Mouse (Mus musculus): ENCODE data around the gene D630003M21Rik.

DNA sequence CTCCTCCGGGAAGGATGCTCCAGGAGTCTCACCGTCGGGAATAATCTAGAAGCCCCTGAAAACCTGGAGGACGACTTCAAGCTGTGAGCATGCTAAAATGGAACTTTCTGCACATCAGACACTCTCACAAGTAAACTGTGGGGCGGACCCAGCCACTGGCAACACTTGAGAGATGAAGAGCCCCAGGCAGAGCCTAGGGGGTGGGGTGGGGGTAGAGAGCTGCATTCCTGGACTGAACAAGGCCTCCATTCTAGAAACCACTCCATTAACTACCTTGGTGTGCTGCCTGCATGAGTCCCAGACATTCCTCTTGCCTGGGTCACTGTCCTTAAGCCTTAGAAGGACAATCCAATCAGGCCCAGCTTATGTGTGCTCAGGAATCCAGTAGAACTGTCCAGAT, 2.0 kb upstream of the D630003M21Rik start:
- no peak for TF ChIP-seq CTCF (IDR thresholded peaks at IDR 0.05; ENCODE audit: low read depth, low read length)
- no peak for TF ChIP-seq TAL1 (conservative IDR thresholded peaks at IDR 0.05; ENCODE audit: low read depth, low read length)
- no peak for TF ChIP-seq GATA1 (IDR thresholded peaks at IDR 0.05; ENCODE audit: borderline replicate concordance, low read length)
- TF ChIP-seq POLR2AphosphoS5 (IDR thresholded peaks at IDR 0.05; ENCODE audit: insufficient replicate concordance, low read depth, low read length): no peak
- TF ChIP-seq GATA2 (IDR thresholded peaks at IDR 0.05; ENCODE audit: borderline replicate concordance, low read depth, low read length): no peak

Data from G1E (cell line).